Mouse (Mus musculus) urinary bladder, postnatal 0 days (tissue): ENCODE measurements around the gene Pknox1. TPM values are rescaled to one million over a fixed set of nuclear protein-coding genes. Genes with fewer than 3 reads are reported as not detected.

Experiments
- microRNA-seq: library from miRNA; unstranded; fragments of <30 nt; microRNA quantifications from one replicate; pipeline ENCODE4, GENCODE M21; 2016
- polyA plus RNA-seq: library from polyadenylated mRNA; unstranded; fragments of >200 nt; fragmentation: Nextera tagmentation; extraction: Ambion mirVana; gene quantifications from 2 replicates; pipeline ENCODE4 v1.2.1, GENCODE M21; 2015

Pknox1 gene
- polyA plus RNA-seq: 16.1 and 17.1 TPM in 2 replicates

GRCm38 (mm10) chr17:31564015-31564857 lies at the start of gene Pknox1:
Pknox1 (plus strand) TSS chr17:31564734.

GRCm38 (mm10) chr17:31519946-31520838 lies 44.3 kb upstream of the Pknox1 start, which contains the start of the genes Wdr4 and Ndufv3:
Wdr4 (minus strand) TSS chr17:31519980.
Ndufv3 (plus strand) TSS chr17:31520115.

GRCm38 (mm10) chr17:31636942-31637811 lies 72.6 kb downstream of the Pknox1 start, which contains the start of gene Cbs:
Cbs (minus strand) TSS chr17:31637238.

Small RNA genes lying within 50 kb of the gene (microRNA-seq; reads per million reads assigned to microRNA genes)
- not detected for gene Gm24970

Other genes starting within 250 kb of the Pknox1 start
- gene Pde9a, start 178.5 kb upstream of the Pknox1 start, polyA plus RNA-seq: 34.1 and 48.2 TPM in 2 replicates
- 19.0 and 20.2 TPM in 2 replicates for gene Wdr4, start 44.8 kb upstream of the Pknox1 start, polyA plus RNA-seq
- 302 and 306 TPM in 2 replicates for gene Ndufv3, start 44.6 kb upstream of the Pknox1 start, polyA plus RNA-seq
- 0.63 and 0.69 TPM in 2 replicates for gene Cbs, start 72.5 kb downstream of the Pknox1 start, polyA plus RNA-seq
- 177 and 178 TPM in 2 replicates for gene U2af1, start 94.2 kb downstream of the Pknox1 start, polyA plus RNA-seq
- 1.0 TPM in 1 of 2 replicates, not detected in the other for gene Cryaa, start 113.1 kb downstream of the Pknox1 start, polyA plus RNA-seq